Mouse (Mus musculus) left cerebral cortex, postnatal 36 days (tissue): Measurements from ENCODE around the gene Zfp429. TPM values are rescaled to one million over a fixed set of nuclear protein-coding genes. Genes with fewer than 3 reads are reported as not detected.

Experiments
- total RNA-seq, 2 experiments: library from RNA; stranded (reverse); gene quantifications; 2 replicates each; pipeline ENCODE4 v1.2.3; 2021

Zfp429 gene
- total RNA-seq, 2 experiments from 2014 or later, result 3.2 to 3.7 TPM

Other genes with a start within 250 kb of the Zfp429 start
- gene Rsl1, start 226.6 kb downstream of the Zfp429 start, total RNA-seq, result 1 to 10 TPM; 4.8 to 6.5 TPM
- 1 to 10 TPM; 3.3 to 3.4 TPM for gene Zfp455, start 205.3 kb downstream of the Zfp429 start, total RNA-seq
- gene Zfp458, start 121.4 kb downstream of the Zfp429 start, total RNA-seq, result 10 to 100 TPM; 17.7 to 21.5 TPM
- gene Zfp457, start 93.3 kb downstream of the Zfp429 start, total RNA-seq, result 1 to 10 TPM; 3.0 to 5.5 TPM
- gene Zfp595, start 67.2 kb downstream of the Zfp429 start, total RNA-seq, result 1 to 10 TPM; 2.0 to 3.8 TPM
- gene Gm28044, start 39.3 kb downstream of the Zfp429 start, total RNA-seq, result not detected
- under 1 TPM; 0.91 to 1.00 TPM for gene Zfp953, start 39.2 kb downstream of the Zfp429 start, total RNA-seq
- under 1 TPM in 1 of 2 experiments, not detected in 1; 0.52 TPM for gene Gm28041, start 24.1 kb downstream of the Zfp429 start, total RNA-seq
- 1 to 10 TPM in 1 of 2 experiments, under 1 TPM in 1; 0.86 to 1.2 TPM for gene Zfp456, start 24.0 kb downstream of the Zfp429 start, total RNA-seq
- gene Zfp459, start 21.6 kb upstream of the Zfp429 start, total RNA-seq, result 1 to 10 TPM; 6.0 to 6.5 TPM
- gene Zfp874a, start 51.8 kb upstream of the Zfp429 start, total RNA-seq, result 10 to 100 TPM; 12.6 TPM
- 10 to 100 TPM; 15.5 to 17.5 TPM for gene Zfp874b, start 84.4 kb upstream of the Zfp429 start, total RNA-seq
- gene Zfp58, start 100.7 kb upstream of the Zfp429 start, total RNA-seq, result 1 to 10 TPM; 7.2 to 7.7 TPM
- 1 to 10 TPM in 1 of 2 experiments, not detected in 1; 1.8 TPM for gene Gm26965, start 126.3 kb upstream of the Zfp429 start, total RNA-seq
- 10 to 100 TPM; 21.8 to 22.2 TPM for gene Zfp87, start 126.4 kb upstream of the Zfp429 start, total RNA-seq
- 10 to 100 TPM in 1 of 2 experiments, 1 to 10 TPM in 1; 8.8 to 10.6 TPM for gene Zfp748, start 154.0 kb upstream of the Zfp429 start, total RNA-seq
- 1 to 10 TPM; 7.6 to 9.7 TPM for gene Zfp729b, start 209.9 kb upstream of the Zfp429 start, total RNA-seq
- gene Gm49345, start 237.9 kb upstream of the Zfp429 start, total RNA-seq, result 1 to 10 TPM in 1 of 2 experiments, under 1 TPM in 1; 0.82 to 2.1 TPM
- gene Zfp729a, start 238.0 kb upstream of the Zfp429 start, total RNA-seq, result 1 to 10 TPM; 7.5 to 10.0 TPM